Mouse (Mus musculus) lung, adult 2 months (tissue): ENCODE measurements around the gene Arhgap27.

Experiments
- CTCF ChIP-seq: fragments of 200-500 bp; IDR thresholded peaks from 2 replicates; pipeline ENCODE4 v1.5.1; 2011; ENCODE audit warnings: mild to moderate bottlenecking, low read length, control low read depth; ENCODE audit not compliant: insufficient read depth
- POLR2A ChIP-seq: fragments of 200-500 bp; IDR thresholded peaks from 2 replicates; pipeline ENCODE4 v1.6.1; 2011; ENCODE audit warnings: low read depth, mild to moderate bottlenecking, control low read depth, low read length, borderline replicate concordance; ENCODE audit errors: extremely low read depth

GRCm38 (mm10) chr11:103375258-103375657, 11.8 kb upstream of the Arhgap27 start:
- TF ChIP-seq CTCF (no peak), POLR2A (no peak)
